Mouse (Mus musculus) heart, embryonic 14.5 days (tissue): Measurements from ENCODE around the gene Pirb. TPM values are rescaled to one million over a fixed set of nuclear protein-coding genes. Genes with fewer than 3 reads are reported as not detected.
"Not testable (repeated sequence)": the region's sequence is repeated elsewhere in the genome, so short reads cannot be mapped to it uniquely, and the experiment has no call there.

Experiments
- ATAC-seq: fragments of 200-750 bp; cut with Nextera tagmentation; 2 replicates; pipeline ENCODE4 v1.8.0; 2017; ENCODE audit warnings: low read depth, moderate TSS enrichment; ENCODE audit not compliant: insufficient number of reproducible peaks, insufficient read depth, low FRiP score
- H3K27ac ChIP-seq, 2 experiments: fragments of 200-500 bp in 1 of 2; fragments of 300-500 bp in 1 of 2; sonication (generic) in 1 of 2; replicated peaks in 1 of 2; 2 replicates each; pipeline ENCODE4 v1.5.1; 2012 to 2014; ENCODE audit warnings: low read depth in 2 of 2, low read length in 2 of 2, control low read depth in 1 of 2, mild to moderate bottlenecking in 1 of 2, mixed read lengths in 1 of 2; ENCODE audit not compliant: control insufficient read depth in 1 of 2, insufficient read depth in 1 of 2
- H3K27me3 ChIP-seq: fragments of 300-500 bp; sonication (generic); 2 replicates; pipeline ENCODE4 v1.6.1; 2014; ENCODE audit warnings: mild to moderate bottlenecking, low read length, control low read depth; ENCODE audit not compliant: control insufficient read depth, insufficient read depth
- H3K36me3 ChIP-seq: fragments of 300-500 bp; sonication (generic); 2 replicates; pipeline ENCODE4 v1.6.1; 2014; ENCODE audit warnings: mild to moderate bottlenecking, control low read depth, low read length, mixed read lengths; ENCODE audit not compliant: control insufficient read depth, insufficient read depth
- H3K4me1 ChIP-seq, 2 experiments: fragments of 200-500 bp in 1 of 2; fragments of 300-500 bp in 1 of 2; sonication (generic) in 1 of 2; 2 replicates each; pipeline ENCODE4 v1.6.1; 2012 to 2014; ENCODE audit warnings: low read length in 2 of 2, control low read depth in 1 of 2, mixed read lengths in 1 of 2; ENCODE audit not compliant: control insufficient read depth in 2 of 2, insufficient read depth in 2 of 2
- H3K4me2 ChIP-seq: fragments of 300-500 bp; sonication (generic); 2 replicates; pipeline ENCODE4 v1.6.1; 2014; ENCODE audit warnings: mild to moderate bottlenecking, low read length
- H3K4me3 ChIP-seq, 2 experiments: fragments of 200-500 bp in 1 of 2; fragments of 300-500 bp in 1 of 2; sonication (generic) in 1 of 2; 2 replicates each; pipeline ENCODE4 v1.5.1; 2012 to 2014; ENCODE audit warnings: low read length in 2 of 2, mild to moderate bottlenecking in 2 of 2, control low read depth in 1 of 2, low read depth in 1 of 2, moderate library complexity in 1 of 2; ENCODE audit not compliant: control insufficient read depth in 1 of 2, insufficient read depth in 1 of 2
- H3K9ac ChIP-seq: fragments of 300-500 bp; sonication (generic); 2 replicates; pipeline ENCODE4 v1.6.1; 2014; ENCODE audit warnings: mild to moderate bottlenecking, low read length
- H3K9me3 ChIP-seq: fragments of 300-500 bp; sonication (generic); 2 replicates; pipeline ENCODE4 v1.6.1; 2016; ENCODE audit warnings: low read length, control low read depth; ENCODE audit not compliant: control insufficient read depth
- WGBS: fragments of 180-500 bp; shearing (Covaris S2); extraction: QIAGEN DNeasy Blood & Tissue Kit; methylation state at CpG from one replicate; pipeline ENCODE4 v1.1.7; 2014; 5-methylcytosine and 5-hydroxymethylcytosine counted together
- polyA plus RNA-seq: library from polyadenylated mRNA; unstranded; fragments of >200 nt; fragmentation: Nextera tagmentation; extraction: Ambion mirVana; gene quantifications from 2 replicates; pipeline ENCODE4 v1.2.1, GENCODE M21; 2014

The Pirb gene
- polyA plus RNA-seq, 1 experiment from 2014 or later = 0.27 TPM

DNA sequence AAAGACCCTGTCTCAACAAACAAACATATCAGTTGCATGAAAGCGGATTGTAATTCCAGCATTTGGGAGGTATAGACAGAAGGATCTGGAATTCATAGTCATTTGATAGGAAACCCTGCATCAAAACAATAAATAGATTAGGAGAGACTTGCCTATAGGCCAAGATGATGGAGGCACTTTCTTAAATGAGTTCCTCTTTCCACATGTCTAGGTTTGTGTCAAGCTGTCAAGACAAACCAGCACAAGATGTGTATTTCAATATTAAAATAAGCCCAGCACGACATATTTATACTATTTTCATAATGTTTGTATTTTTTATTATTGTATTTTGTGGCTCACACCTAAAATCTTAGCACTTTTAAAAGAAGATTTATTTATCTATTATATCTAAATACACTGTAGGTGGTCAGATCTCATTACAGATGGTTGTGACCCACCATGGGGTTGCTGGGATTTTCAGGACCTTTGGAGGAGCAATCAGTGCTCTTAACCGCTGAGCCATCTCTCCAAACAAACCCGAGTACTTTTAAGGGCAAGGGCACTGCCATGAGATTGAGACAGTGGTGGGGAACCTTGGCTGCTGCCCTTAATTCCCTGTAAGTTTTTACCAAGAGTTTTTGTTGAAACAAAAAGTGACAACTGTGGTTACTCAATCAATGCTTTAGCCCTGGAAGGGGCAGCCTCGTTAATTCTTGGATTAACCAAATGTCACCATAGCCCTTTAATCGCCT lies 16.9 kb downstream of the Pirb start:
- H3K9ac ChIP-seq = peak overlapping the region; percentile 91
- H3K36me3 ChIP-seq = peaks cover 72% of the 10 kb centered on the region
- peak overlapping the region; percentile 65 for H3K4me2 ChIP-seq
- H3K4me3 ChIP-seq = peak overlapping the region; percentile 25 to 84; a peak in 2 of 4 replicates
- no peaks in the 10 kb centered on the region for H3K27me3 ChIP-seq
- no peaks in the 10 kb centered on the region for H3K9me3 ChIP-seq
- ATAC-seq = no peak
- peaks cover 5 to 20% of the 10 kb centered on the region in 2 experiments for H3K4me1 ChIP-seq
- 21% methylated on average over 6 of the region's 6 CpGs for WGBS
- H3K27ac ChIP-seq = peak overlapping the region; percentile 83 to 93

DNA sequence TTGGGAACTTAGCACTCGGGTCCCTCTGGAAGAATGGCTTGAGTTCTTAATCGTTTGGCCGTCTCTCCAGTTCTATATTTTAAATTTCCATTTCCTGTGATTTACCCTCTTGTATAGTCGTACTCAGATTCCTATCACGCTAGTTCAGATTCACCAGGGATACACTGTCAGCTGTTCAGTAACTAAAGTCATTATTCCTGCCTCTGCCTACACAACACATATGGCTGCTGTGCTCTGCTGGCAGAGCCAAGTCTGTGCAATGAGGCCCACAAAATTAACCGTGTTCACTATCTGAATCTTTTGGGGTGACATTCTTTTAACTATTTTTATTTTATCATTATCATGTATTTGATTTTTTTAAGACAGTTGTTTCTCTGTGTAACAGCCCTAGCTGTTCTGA lies 21.7 kb downstream of the Pirb start:
- Histone ChIP-seq H3K4me1 (peaks cover 2 to 9% of the 10 kb centered on the region in 2 experiments; a peak in 3 of 4 replicates), H3K4me3 (no peak overlapping the region), H3K9me3 (no peaks in the 10 kb centered on the region), H3K36me3 (peaks cover 63% of the 10 kb centered on the region), H3K27ac (no peak overlapping the region), H3K27me3 (no peaks in the 10 kb centered on the region), H3K9ac (no peak overlapping the region), H3K4me2 (no peak overlapping the region)
- WGBS = 97% methylated on average over 6 of the region's 6 CpGs
- no peak for ATAC-seq

DNA sequence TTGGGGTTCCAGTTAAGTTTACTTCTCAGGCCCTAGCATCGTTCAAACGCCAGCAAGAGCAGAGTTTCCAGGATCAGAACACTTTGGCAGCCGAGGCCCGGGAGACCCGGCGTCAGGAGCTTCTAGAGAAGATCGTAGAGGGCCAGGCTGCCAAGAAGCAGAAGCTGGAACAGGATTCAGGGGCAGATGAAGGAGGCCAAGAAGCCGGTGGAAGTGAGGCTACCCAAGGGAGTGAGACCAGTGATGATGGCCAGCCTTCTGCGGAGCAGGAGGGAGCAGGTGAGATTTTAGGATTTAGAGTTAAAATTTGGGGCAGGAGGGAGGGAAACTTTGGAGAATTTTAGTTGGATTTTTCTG lies 25.3 kb downstream of the Pirb start:
- H3K4me1 ChIP-seq = peaks cover 13 to 16% of the 10 kb centered on the region in 2 experiments
- peak overlapping the region; percentile 85 for H3K9ac ChIP-seq
- not testable (repeated sequence) for ATAC-seq, H3K27me3 ChIP-seq, H3K9me3 ChIP-seq
- H3K36me3 ChIP-seq = peaks cover 54% of the 10 kb centered on the region
- peak overlapping the region; percentile 59 to 66 for H3K4me3 ChIP-seq
- H3K4me2 ChIP-seq = peak overlapping the region; percentile 76
- peak overlapping the region; percentile 68 to 98 for H3K27ac ChIP-seq
- WGBS = 5% methylated on average over 9 of the region's 9 CpGs

- Histone ChIP-seq H3K36me3 (peaks cover 47% of the 10 kb centered on the region), H3K9me3 (no peaks in the 10 kb centered on the region), H3K9ac (peak overlapping the region; percentile 85), H3K4me1 (peaks cover 13 to 16% of the 10 kb centered on the region in 2 experiments), H3K4me2 (peak overlapping the region; percentile 76), H3K27ac (peak overlapping the region; percentile 96 to 98), H3K27me3 (no peaks in the 10 kb centered on the region), H3K4me3 (peak overlapping the region; percentile 59 to 66)
- under 1% methylated on average over 45 of the region's 55 CpGs for WGBS
- ATAC-seq = peak; percentile 64
Measured at GRCm38 (mm10) chr7:3694076-3694948, 25.9 kb downstream of the Pirb start.

GRCm38 (mm10) chr7:3693809-3694075 lies 26.4 kb downstream of the Pirb start:
- Histone ChIP-seq H3K4me2 (peak overlapping the region; percentile 76), H3K4me3 (peak overlapping the region; percentile 59 to 66), H3K9ac (peak overlapping the region; percentile 85), H3K27ac (peak overlapping the region; percentile 96 to 98), H3K9me3 (no peaks in the 10 kb centered on the region), H3K36me3 (peaks cover 42% of the 10 kb centered on the region), H3K4me1 (peaks cover 13 to 16% of the 10 kb centered on the region in 2 experiments), H3K27me3 (no peaks in the 10 kb centered on the region)
- under 1% methylated on average over 18 of the region's 18 CpGs for WGBS
- no peak for ATAC-seq

GRCm38 (mm10) chr7:3692987-3693808 lies 27.0 kb downstream of the Pirb start, which contains the start of gene Mboat7:
Gene Mboat7, minus strand, starts transcription at chr7:3693523.
- ATAC-seq = peak; percentile 90
- Histone ChIP-seq H3K9me3 (no peaks in the 10 kb centered on the region), H3K4me1 (peaks cover 13 to 16% of the 10 kb centered on the region in 2 experiments), H3K9ac (peak within 1 kb of the TSS; percentile 85), H3K27ac (peak within 1 kb of the TSS; percentile 96 to 98), H3K27me3 (no peaks in the 10 kb centered on the region), H3K4me3 (peak within 1 kb of the TSS; percentile 59 to 66), H3K4me2 (peak within 1 kb of the TSS; percentile 76), H3K36me3 (peaks cover 39% of the 10 kb centered on the region)
- under 1% methylated on average over 55 of the region's 55 CpGs for WGBS

DNA sequence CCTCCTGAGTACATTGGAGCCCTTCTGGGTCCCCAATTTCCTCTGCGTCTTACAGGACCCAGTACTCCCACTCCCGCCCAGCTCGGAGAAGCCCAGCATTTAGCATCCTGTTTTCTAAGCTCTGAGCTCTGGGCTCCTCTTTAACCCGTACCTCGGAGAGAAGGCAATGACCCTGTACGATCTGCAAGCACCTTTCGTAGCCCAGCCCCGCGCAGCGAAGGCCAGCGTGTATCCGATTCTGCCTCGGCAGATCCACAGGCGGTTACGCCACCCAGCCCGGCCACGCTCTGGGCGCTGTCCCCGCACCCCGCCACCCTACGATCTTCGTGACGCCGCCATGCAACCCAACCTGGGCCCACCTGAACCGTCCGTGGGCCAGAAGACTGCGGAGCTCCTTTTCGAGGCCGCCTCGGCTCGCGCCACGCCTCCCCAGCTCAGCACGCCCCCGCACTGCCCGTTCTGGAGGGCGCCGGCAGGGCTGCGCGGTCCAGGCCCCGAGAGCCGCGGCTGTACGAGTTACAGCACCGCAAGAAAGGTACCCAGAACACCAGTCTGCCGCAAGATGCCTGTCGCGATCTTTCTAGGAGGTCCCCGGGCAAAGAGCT lies 27.7 kb downstream of the Pirb start, which contains the start of gene Tsen34:
Gene Tsen34 (plus strand): TSS at position 482 of the 605 bp plus-strand sequence.
- H3K9ac ChIP-seq = peak within 1 kb of the TSS; percentile 85
- H3K36me3 ChIP-seq = peaks cover 34% of the 10 kb centered on the region
- peak within 1 kb of the TSS; percentile 96 to 98 for H3K27ac ChIP-seq
- ATAC-seq = peak; percentile 25; the same call in 1 of the 2 replicates
- H3K4me1 ChIP-seq = peaks cover 13 to 16% of the 10 kb centered on the region in 2 experiments
- under 1% methylated on average over 49 of the region's 49 CpGs for WGBS
- peak within 1 kb of the TSS; percentile 59 to 66 for H3K4me3 ChIP-seq
- H3K9me3 ChIP-seq = no peaks in the 10 kb centered on the region
- H3K4me2 ChIP-seq = peak within 1 kb of the TSS; percentile 76
- H3K27me3 ChIP-seq = no peaks in the 10 kb centered on the region
